Mouse (Mus musculus) heart, adult 18-20 months (tissue): Measurements from ENCODE around the gene Ggta1. TPM values are rescaled to one million over a fixed set of nuclear protein-coding genes. Genes with fewer than 3 reads are reported as not detected.

Experiments used
- DNase-seq, 2 experiments: peaks; one replicate each; pipeline ENCODE4 v3.0.0; 2021 to 2022; ENCODE audit warnings: mixed read lengths in 1 of 2
- total RNA-seq, 2 experiments: library from RNA; stranded (reverse); gene quantifications; 2 replicates each; pipeline ENCODE4 v1.2.3; 2021

Gene Ggta1
- total RNA-seq, 2 experiments from 2014 or later, result 13.6 to 17.0 TPM

DNA sequence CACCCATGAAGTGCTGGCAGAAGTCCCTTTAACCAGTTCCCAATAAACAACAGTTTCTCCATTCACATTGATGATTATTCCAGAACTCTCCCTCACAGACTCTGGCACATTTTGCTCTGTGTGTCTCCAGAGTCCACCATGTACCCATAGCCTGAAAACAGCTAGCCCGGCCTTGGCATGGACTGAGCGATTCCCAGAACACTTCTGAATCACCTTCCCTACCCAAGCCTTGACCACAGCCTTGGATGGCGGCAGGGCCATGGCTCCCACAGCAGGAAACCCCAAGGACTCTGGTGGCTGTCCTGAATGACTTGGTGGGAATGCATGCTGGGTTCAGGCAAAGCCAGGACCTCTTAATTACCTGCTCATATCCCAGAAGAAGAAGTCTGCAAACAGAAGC is 22.6 kb downstream of the Ggta1 start:
- no peak for DNase-seq

DNA sequence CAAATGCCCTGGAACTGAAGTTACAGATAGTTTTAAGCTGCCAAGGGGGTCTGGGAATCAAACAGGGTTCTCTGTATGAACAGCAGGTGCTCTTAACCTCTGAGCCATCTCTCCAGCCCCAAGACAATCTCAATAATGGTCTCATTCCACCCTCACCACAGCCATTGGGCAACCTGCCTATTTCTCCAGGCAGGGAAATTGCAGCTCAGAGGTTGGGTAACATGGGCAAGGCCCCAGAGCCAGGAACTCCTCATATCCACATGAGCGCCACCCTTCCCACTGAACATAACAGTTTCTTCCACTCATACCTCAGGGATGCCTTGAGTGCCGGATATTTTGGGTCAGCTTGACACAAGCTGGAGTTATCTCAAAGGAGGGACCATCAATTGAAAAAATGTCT is 25.2 kb downstream of the Ggta1 start:
- DNase-seq, result no peak

DNA sequence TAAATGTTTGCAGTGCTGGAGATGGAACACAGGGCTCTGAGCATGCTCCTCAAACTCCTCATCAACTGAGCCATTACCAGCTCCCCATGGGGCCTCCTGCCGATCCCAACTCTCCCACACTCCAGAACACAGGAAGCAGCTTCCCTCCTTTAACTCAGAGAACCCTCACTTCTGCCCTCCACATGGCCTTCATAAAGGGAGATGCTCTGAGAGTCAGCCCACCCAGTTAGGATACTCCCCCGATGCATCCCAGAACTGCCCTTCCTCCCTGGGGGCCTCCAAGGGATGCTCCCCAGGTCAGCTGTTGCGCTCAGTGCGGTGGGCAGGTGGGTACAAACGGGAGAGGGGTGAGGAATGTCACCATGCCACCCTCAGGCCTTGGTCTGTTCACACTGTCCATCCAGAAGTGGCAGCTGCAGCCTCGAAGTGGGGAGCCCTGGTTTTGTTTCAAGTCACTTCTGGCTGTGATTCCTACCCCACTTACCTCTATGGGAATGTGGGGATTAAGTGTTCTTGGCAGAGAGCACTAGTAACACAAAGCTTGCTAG is 28.4 kb downstream of the Ggta1 start:
- no peak for DNase-seq

DNA sequence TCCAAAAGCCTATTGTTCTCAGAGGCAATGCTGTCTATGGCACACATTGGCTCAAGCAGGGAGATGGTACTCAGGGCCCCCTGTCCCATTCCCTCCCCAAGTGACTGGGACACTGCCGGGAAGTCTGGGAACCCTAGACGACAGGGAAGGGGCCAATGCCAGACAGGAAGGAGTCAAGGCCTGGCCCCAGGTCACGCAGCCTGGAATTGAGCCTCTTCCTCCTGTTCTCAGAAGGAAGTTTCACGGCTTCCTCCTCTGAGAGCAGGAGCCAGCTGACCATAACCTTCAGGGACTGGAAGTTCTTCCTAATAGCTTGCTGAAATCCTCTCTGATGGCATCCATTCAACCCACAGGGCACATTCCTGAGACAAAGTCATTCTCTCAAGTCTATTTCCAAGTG is 29.6 kb downstream of the Ggta1 start:
- DNase-seq, result peak in 1 of 2 experiments; percentile 83

DNA sequence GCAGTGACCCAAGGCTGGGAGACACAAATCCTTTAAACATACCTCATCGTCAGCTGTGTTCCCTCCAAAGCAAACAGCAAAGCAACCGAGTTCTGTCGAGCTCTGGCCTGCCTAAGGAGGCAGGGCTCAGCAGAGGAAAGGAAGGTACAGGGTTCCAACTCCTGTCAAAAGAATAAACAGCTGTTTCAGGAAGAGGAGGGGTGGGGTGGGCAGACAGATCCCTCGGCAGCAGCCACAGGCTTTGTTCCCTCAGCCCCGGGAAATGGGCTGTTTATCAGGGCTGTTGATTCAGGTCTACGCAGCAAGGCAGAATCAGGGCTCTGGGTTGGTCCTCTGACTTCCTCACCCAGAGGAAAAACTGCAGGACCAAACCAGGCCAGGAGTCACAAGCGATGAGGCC is 30.6 kb downstream of the Ggta1 start:
- peak in 1 of 2 experiments; percentile 85 for DNase-seq

DNA sequence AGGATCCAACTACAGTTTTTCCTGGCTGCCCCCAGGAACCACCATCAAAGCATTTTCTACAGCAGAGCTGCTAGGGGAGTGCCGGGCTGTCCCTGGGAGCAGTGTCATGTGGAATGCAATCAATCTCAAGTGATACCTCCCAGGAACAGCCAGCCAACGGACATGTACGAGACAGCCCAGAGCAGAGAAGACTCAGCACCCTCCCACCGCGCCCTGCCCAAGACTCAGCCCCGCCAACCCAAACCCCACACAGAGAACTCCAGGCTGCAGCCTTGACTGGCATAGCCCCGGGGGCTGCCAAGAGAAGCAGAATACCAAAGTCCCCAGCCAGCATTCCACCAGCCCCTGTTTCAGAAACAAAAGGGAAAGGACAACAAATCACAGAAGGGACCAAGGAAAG is 31.0 kb downstream of the Ggta1 start:
- peak in 1 of 2 experiments; percentile 39 for DNase-seq

DNA sequence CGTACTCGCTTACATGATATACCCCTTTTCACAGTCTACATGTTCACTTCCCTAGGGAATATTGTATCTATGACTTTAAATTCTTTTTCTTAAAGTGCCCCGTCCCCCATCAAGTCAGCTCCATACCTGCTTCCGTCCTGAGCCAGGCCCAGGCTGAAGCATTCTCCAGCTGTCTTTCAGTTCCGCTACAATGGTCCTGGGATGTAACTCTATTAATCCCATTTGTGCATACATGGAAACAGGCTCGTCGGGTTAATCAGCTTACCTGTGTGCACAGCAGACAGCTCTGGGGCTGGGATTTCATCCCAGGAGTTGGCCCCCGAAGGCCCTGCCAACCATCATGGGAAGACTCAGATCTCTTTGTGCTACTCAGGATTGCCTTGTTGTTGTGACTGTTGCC is 32.2 kb downstream of the Ggta1 start:
- peak in 1 of 2 experiments; percentile 40 for DNase-seq

DNA sequence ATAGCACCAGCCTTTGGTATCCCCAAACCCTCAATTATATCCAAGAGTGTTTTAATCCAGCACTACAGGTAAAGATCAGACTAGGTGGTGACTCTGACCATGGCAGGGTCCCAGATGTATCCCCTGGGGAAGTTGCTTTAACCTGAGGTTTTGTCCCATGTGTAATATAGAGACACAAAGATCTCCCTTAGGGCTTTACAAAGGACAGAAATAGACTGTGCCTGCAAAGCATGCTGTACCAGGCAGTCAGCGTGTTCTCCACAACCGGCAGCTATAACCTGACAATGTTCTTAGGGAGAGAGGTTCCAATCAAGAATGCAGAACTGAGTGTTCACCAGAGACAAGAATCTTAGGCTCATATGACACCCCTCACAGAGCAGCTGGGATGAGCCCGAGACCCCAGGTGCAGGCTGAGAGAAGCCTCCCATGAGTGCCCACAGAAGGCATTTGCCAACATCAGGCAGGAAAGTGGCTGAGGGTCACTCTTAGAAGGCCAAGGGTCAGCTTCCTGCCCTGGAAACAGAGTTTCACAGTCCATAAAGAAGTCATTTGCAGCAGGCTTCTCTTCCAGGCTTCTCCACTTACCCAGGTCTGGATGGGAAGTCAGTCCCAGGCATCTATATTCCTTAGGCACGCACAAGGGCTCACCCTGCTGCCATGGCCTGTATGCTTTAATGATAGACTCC is 34.3 kb downstream of the Ggta1 start:
- no peak for DNase-seq

DNA sequence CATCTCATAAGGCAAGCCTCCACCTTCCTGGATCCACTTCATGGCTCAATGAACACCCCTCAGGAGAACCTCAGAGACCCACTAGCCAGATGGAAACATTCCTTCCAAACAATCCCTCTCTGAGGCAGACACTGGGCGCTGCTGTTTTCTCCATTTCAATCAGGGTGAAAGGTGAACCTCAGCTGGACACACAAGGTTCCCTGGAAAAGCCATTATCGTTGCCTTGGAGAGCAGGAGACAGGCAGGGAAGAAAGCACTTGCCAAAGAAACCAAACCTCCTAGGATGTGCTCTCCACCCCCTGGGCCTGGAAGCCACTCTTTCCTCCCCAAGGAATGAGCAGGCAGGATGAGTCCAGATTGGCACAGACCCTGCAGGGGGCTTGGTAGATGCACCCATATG is 35.5 kb downstream of the Ggta1 start:
- peak in 1 of 2 experiments; percentile 88 for DNase-seq

DNA sequence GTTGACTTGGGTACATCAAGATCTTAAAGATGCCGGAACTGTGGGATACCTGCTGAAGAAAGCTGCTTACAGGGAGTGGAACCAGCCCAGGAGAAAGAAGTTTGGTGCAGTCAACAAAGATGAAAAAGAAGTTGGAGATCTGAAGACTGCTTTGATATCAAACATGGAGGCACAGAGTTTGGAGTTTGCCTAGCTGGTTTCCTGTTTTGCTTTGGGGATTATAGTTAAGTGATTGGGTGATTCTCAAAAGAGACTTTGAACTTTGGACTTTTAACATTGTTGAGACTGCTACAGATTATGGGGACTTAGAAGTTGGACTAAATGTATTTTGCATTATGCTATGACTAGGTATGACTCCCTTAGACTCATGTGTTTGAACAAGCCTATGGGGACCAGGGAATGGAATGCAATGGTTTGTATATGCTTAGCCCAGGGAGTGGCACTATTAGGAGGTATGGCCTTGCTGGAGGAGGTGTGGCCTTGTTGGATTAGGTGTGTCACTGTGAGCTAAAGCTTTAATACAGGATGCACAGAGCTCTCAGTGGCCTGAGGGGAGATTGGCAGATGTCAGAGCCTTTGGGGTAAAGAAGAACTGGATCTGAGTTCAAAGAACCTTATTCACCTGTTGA is 39.2 kb downstream of the Ggta1 start:
- DNase-seq, result no peak

DNA sequence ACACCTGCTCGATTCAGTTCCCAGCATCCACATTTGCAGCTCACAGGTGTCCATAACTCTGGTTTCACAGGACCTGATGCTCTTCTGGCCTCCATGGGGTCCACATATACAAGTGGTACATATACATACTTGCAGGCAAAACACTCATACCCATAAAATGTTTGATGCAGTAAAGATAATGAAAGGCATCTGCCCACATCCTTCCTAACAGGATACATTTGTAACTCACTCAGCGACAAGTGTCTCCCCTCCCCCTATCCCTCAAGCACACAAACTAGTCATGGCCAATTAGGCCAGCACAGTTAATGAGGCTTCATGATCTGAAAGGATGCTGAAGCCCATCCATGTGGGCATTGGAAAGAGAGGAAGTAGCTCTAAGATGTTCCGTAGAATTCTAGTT is 40.6 kb downstream of the Ggta1 start:
- DNase-seq, result no peak

DNA sequence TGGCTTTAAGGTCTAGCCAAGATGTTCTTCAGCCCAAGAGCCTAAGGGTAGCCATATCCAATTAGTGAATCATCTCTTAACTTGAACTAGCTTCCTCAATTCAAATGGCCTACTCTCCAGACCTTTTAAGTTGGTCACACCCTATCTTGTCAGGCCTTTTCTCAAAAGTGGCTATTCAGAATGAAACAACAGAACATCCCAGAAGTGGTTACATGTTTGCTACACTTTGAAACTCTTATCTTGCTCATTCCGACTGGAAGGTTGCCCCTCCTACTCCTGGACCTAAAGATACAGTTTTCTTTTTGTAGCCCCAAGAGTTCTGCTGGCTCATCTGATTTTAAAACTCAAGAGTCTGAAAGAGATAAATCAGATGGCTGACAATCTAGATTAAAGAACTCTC is 42.4 kb downstream of the Ggta1 start:
- DNase-seq, result no peak

DNA sequence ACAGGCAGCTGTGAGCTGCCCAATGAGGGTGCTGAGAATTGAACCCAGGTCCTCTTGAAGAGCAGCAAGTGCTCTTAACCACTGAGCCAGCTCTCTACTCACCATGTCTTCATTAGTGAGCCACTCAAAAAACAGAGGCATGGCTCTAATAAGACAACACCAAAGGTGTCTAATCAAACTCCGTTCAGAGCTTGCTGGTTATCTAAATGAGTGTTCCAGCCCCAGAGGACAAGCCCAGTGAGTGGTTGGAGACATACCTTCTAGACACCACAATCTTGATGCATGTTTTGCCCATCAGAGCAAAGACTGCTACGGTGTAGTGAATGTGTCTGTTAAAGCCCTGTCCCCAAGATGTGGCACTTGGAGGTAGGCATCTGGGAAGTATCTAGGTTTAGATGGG is 43.4 kb downstream of the Ggta1 start:
- no peak for DNase-seq

DNA sequence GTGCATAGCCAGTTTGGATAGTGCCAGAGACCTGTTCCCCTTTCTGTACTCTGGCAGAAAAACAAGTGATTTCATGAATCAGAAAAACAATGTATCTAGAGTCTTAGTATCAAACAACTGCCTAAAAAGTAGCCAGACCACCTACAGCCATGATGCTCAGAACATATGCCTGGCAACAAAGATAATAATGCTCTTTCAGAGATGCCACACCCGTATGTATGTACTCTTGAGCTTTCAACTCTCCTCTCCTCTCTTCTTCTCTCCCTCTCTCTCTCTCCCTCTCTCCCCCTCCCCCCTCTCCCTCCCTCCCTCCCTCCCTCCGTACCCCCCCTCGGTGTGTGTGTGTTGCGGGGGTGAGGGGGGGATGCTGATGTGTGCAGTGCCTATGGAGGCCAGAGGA is 43.8 kb downstream of the Ggta1 start:
- DNase-seq, result no peak

DNA sequence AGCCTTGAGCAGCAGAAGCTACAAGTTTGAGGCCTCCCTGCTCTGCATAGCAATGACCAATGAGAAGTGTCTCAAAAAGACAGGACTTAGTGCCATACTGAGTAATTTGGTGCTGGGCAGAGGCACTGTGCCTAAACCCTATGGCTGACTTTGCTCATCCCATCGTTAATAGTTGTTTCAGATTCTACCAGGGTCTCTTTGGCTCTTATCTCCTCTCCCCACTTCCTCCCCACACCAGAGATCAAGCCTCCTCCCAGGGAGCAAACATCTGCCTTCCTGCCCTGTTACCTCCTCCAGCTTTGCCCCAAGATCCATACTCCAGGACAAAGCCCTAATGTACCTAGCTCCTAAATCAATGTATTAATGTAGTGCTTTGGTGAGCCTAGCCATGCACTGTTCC is 45.8 kb downstream of the Ggta1 start:
- no peak for DNase-seq

DNA sequence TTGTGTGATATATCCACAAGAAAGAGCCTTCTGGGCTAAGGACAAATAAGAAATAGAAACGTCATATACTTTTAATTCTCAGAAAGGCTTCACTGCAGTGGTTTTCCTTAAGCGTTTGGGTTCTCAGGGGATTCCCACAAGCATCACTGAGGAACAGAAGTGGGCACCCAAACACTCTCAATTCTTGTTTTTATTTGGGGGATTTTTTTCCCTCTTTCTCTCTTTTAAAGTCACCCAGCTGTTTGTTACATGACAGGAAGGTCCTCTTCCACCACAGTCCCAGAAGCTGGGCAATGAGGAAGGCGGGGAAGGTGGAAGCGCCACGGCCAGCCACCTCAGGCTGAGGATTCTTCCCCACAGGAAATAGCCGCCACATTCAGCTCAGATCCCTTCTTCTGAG is 46.6 kb downstream of the Ggta1 start:
- DNase-seq, result no peak

DNA sequence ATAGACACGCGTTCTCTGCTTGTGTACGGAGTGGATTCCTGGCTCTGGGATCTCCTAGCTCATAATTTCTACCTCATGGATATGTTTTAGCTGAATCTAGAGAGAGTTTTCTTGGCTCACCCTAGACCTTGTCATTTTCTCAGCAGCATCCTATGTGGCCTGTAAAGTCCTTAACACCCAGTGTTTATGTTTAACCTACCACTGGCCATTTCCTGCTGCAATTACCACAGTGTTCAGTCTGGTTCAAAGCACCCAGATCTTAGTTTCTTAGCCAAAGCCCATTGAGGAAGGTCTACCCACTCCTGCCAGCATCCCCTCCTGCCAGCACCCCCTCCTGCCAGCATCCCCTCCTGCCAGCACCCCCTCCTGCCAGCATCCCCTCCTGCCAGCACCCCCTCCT is 50.2 kb downstream of the Ggta1 start:
- DNase-seq, result no peak

DNA sequence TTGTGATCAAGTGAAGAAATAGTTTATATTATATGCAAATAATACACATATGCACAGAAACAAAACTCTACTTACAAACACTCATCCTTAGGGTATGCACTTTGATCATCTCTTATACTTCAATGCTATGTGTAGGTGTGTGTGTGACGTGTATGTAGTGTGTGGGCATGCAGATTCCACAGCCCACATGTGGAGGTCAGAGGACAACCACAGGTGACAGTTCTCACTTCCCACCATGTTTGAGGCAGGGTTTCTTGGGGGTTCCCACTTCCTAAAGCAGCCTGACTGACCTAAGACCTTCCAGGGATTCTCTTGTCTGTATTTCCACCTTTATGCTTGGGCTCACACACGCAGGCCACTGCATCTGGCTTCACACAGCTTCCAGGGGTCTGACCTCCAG is 50.8 kb downstream of the Ggta1 start:
- no peak for DNase-seq

DNA sequence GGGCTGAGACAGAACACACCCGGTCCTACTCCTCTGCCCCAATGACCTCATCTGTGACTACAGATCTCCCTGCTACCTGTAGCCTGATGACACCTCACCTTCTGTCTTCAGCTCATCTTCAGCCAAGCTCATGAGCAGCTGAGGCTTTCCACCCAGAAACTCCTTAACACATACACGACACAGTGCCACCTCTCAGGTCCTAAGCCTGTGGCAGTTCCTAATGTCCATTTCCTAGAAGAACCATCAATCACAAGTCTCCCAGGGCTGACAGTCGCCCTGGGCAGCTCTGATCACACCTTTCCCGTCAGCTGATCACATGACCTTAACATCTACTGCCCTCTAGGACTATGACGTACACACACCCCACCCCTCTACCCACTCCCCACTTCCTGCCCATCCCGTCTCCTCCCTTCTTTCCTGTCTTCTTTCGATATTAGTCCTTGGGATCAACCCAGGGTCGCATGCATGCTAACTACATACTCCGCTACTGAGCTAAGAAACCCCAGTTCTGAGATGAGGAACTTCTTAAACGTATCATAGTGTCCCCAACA is 51.3 kb downstream of the Ggta1 start:
- DNase-seq, result no peak

DNA sequence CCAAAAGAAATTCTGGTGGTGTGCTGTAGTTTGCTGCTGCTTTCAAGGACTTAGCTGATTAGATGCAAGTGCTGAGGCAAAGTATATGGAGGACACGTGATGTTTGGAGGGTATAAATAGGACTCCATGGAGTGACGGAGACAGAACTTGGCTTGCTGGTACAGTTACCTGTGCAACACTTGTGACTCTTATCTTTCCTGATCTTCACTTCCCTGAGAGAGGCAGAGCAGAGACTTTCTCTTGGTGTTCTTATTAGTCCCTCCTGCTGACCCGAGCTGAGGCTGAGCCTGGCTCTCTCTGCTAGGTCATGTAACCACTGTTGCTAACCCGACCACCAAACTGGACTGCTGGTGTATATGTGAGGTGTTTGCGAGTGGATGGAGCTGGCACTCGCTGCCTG is 53.6 kb downstream of the Ggta1 start:
- no peak for DNase-seq

DNA sequence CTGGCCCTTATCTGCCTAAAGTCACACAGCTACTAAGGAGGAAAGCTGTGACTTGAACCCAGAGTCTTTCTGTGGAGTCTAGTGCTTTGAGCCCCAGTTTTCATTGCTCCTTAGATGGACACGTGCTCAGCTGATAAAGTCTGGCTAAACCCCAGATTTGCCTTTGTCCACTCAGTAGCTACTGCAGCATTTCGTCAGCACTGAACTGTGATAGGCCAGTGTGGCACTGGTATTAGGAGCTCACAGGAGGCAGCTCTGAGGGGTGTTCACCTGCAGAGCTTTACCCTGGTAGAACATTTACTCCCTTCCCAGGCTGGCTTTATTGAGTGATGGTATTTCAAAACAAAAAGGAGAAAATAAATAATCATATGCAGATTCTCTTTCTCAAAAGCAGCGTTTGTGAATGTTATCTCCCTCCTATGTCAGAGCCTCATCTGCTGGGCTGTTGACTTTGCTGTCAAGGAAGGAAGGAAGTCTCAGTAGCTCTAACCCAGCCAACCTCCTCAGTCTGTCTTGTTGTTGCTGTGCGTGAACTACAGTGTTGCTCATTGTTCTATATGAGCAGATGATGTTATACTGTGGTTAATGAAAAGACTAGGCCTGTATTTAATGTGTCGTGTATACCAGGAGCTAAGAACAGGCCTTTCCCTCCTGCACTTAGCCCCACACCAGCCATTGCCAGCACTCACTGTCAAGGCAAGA is 54.5 kb downstream of the Ggta1 start:
- no peak for DNase-seq

DNA sequence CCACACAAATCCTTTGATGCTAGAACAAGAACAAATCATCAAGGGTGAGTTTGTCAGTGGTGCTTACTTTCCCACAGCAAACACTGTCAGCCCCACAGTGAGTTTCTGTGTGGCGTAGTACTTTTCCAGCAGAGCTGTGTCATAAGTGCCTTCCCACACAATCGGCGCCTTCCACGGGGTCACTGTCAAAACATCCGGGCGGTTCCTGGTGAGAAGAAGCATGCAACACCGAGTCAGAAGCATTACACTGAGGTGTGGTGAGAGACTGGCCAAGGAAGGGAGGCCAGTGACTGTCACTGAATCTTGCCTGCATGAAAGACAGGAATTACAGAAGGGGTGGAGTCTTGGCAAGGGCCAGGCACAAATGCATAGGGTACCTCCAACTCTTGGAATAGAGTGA is 55.2 kb downstream of the Ggta1 start:
- DNase-seq, result no peak

DNA sequence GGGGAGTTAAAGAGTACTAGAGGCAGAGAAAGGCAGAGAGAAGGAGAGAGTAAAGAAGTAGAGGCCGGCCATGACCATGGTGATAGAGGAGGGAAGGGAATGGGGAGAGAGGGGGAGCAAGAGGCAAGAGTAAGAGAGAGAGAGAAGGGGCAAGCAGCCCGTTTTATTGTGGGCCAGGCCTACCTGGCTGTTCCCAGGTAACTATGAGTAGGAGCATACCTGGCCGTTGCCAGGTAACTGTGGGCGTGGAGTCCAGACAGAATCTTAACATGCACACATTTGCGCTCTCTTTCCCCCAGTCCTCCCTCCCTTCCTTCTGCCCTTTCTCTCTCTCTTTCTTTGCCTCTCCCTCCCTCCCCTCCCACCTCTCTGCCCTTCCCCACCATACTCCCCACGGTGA is 55.8 kb downstream of the Ggta1 start:
- DNase-seq, result no peak
